Mouse (Mus musculus) testis, adult 2 months (tissue): Measurements from ENCODE around the gene Zc3h8.

Source experiments
- CTCF ChIP-seq: fragments of 200-500 bp; IDR thresholded peaks from 2 replicates; pipeline ENCODE4 v1.5.1; 2012; ENCODE audit warnings: low read depth, mild to moderate bottlenecking, inconsistent platforms, low read length, moderate library complexity; ENCODE audit not compliant: control insufficient read depth, insufficient read depth, insufficient replicate concordance
- POLR2A ChIP-seq: fragments of 200-500 bp; IDR thresholded peaks from 2 replicates; pipeline ENCODE4 v1.6.1; 2012; ENCODE audit warnings: low read depth, mild to moderate bottlenecking, inconsistent platforms, low read length, moderate library complexity; ENCODE audit not compliant: control insufficient read depth

DNA sequence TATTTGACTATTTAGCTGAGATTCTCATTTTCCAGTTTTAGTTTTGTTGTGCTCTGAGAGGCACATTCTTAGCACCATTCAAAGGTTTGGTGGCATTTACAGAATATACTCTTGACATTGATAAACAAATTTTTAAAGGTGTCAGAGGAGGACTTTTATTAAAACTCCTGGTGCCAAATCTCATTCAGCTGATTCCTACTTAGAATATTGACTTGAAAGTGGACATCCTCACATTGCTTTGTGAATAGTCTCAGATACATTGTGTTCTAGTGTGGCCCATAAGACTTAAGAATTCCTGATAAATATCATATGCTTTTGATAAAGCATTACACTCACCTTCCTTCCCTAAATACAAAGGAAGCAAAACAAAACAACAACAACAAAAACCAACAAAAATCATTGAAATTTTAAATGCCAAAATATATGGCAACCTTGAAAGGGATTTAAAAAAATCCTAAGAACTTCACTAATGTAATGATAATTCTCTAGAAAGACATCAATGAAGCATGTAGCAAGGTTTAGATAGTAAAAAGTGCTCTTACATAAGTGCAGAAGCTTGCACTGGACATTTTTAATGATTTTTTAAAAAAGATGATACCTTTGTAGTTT is 24.7 kb upstream of the Zc3h8 start:
- TF ChIP-seq CTCF (no peak), POLR2A (no peak)
